Mouse (Mus musculus): Measurements from ENCODE around the gene Galnt18.

The Galnt18 gene

GRCm38 (mm10) chr7:111563316-111564110 lies 216.3 kb downstream of the Galnt18 start:
- no peak for DNase-seq (ENCODE audit: low read depth, low spot score)

- DNase-seq (ENCODE audit: low read depth, low spot score): no peak
Measured at GRCm38 (mm10) chr7:111560097-111560496, 219.7 kb downstream of the Galnt18 start.

GRCm38 (mm10) chr7:111559011-111559410 lies 220.8 kb downstream of the Galnt18 start:
- peak; percentile 12 for DNase-seq (ENCODE audit: low read depth, low spot score)

- no peak for DNase-seq (ENCODE audit: low read depth, low spot score)
Measured at GRCm38 (mm10) chr7:111550987-111551386, 228.8 kb downstream of the Galnt18 start.

- peak; percentile 33 for DNase-seq (ENCODE audit: low read depth, low spot score)
Measured at GRCm38 (mm10) chr7:111547069-111547468, 232.7 kb downstream of the Galnt18 start.

GRCm38 (mm10) chr7:111545614-111546013 lies 234.2 kb downstream of the Galnt18 start:
- no peak for DNase-seq (ENCODE audit: low read depth, low spot score)

- no peak for DNase-seq (ENCODE audit: low read depth, low spot score)
Measured at GRCm38 (mm10) chr7:111537946-111538345, 241.8 kb downstream of the Galnt18 start.

- no peak for DNase-seq (ENCODE audit: low read depth, low spot score)
Measured at GRCm38 (mm10) chr7:111534826-111535405, 244.9 kb downstream of the Galnt18 start.

GRCm38 (mm10) chr7:111528961-111529643 lies 250.7 kb downstream of the Galnt18 start:
- DNase-seq (ENCODE audit: low read depth, low spot score): no peak

GRCm38 (mm10) chr7:111528462-111528861 lies 251.3 kb downstream of the Galnt18 start:
- no peak for DNase-seq (ENCODE audit: low read depth, low spot score)

GRCm38 (mm10) chr7:111520881-111521280 lies 258.9 kb downstream of the Galnt18 start:
- no peak for DNase-seq (ENCODE audit: low read depth, low spot score)

- no peak for DNase-seq (ENCODE audit: low read depth, low spot score)
Measured at GRCm38 (mm10) chr7:111518581-111519242, 261.1 kb downstream of the Galnt18 start.

GRCm38 (mm10) chr7:111516882-111517281 lies 262.9 kb downstream of the Galnt18 start:
- DNase-seq (ENCODE audit: low read depth, low spot score): no peak

- no peak for DNase-seq (ENCODE audit: low read depth, low spot score)
Measured at GRCm38 (mm10) chr7:111515471-111515870, 264.3 kb downstream of the Galnt18 start.

GRCm38 (mm10) chr7:111509167-111509854 lies 270.5 kb downstream of the Galnt18 start:
- no peak for DNase-seq (ENCODE audit: low read depth, low spot score)

- DNase-seq (ENCODE audit: low read depth, low spot score): no peak
Measured at GRCm38 (mm10) chr7:111500616-111501015, 279.2 kb downstream of the Galnt18 start.

- DNase-seq (ENCODE audit: low read depth, low spot score): no peak
Measured at GRCm38 (mm10) chr7:111499255-111499790, 280.5 kb downstream of the Galnt18 start.

- DNase-seq (ENCODE audit: low read depth, low spot score): no peak
Measured at GRCm38 (mm10) chr7:111497191-111497590, 282.6 kb downstream of the Galnt18 start.

GRCm38 (mm10) chr7:111492242-111492949 lies 287.4 kb downstream of the Galnt18 start:
- no peak for DNase-seq (ENCODE audit: low read depth, low spot score)

GRCm38 (mm10) chr7:111491566-111491965 lies 288.2 kb downstream of the Galnt18 start:
- DNase-seq (ENCODE audit: low read depth, low spot score): no peak

Measured in mesoderm, embryonic 11.5 days (tissue).